Mouse (Mus musculus): ENCODE results near the gene Wasf2. TPM values are rescaled to one million over a fixed set of nuclear protein-coding genes. Genes with fewer than 3 reads are reported as not detected.

Wasf2 gene
- polyA plus RNA-seq, 1 experiment from 2014 or later = 63.6 TPM

- no peak for DNase-seq (ENCODE audit: low spot score)
- no peak overlapping the region for H3K27ac ChIP-seq (replicated peaks; ENCODE audit: low read depth, low read length)
- no peaks in the 10 kb centered on the region for H3K27me3 ChIP-seq (ENCODE audit: control insufficient read depth, insufficient read depth, low read length)
- peaks cover 31% of the 10 kb centered on the region for H3K4me1 ChIP-seq (ENCODE audit: control insufficient read depth, insufficient read depth, low read length)
- H3K4me3 ChIP-seq (ENCODE audit: low read depth, low read length) = no peak overlapping the region
- WGBS = 93% methylated on average over 5 of the region's 5 CpGs
- no peak for ATAC-seq (ENCODE audit: insufficient number of reproducible peaks, low FRiP score, low TSS enrichment, low read depth)
- H3K9ac ChIP-seq (ENCODE audit: low read length) = no peak overlapping the region
- no peak overlapping the region for H3K4me2 ChIP-seq (ENCODE audit: low read depth, severe bottlenecking)
- peaks cover 26% of the 10 kb centered on the region for H3K36me3 ChIP-seq (ENCODE audit: control insufficient read depth, insufficient read depth, low read length)
- H3K9me3 ChIP-seq (ENCODE audit: control insufficient read depth, low read length) = no peaks in the 10 kb centered on the region
Measured at GRCm38 (mm10) chr4:133186856-133187255, 56.6 kb downstream of the Wasf2 start.

- peaks cover 34% of the 10 kb centered on the region for H3K36me3 ChIP-seq (ENCODE audit: control insufficient read depth, insufficient read depth, low read length)
- H3K4me2 ChIP-seq (ENCODE audit: low read depth, severe bottlenecking) = no peak overlapping the region
- H3K27ac ChIP-seq (replicated peaks; ENCODE audit: low read depth, low read length) = no peak overlapping the region
- no peaks in the 10 kb centered on the region for H3K27me3 ChIP-seq (ENCODE audit: control insufficient read depth, insufficient read depth, low read length)
- H3K9ac ChIP-seq (ENCODE audit: low read length) = no peak overlapping the region
- no peak for ATAC-seq (ENCODE audit: insufficient number of reproducible peaks, low FRiP score, low TSS enrichment, low read depth)
- peaks cover 20% of the 10 kb centered on the region for H3K4me1 ChIP-seq (ENCODE audit: control insufficient read depth, insufficient read depth, low read length)
- DNase-seq (ENCODE audit: low spot score) = no peak
- no peak overlapping the region for H3K4me3 ChIP-seq (ENCODE audit: low read depth, low read length)
- WGBS = 62% methylated on average over 10 of the region's 10 CpGs
- H3K9me3 ChIP-seq (ENCODE audit: control insufficient read depth, low read length) = no peaks in the 10 kb centered on the region
Measured at GRCm38 (mm10) chr4:133189396-133189795, 59.1 kb downstream of the Wasf2 start.

- Histone ChIP-seq H3K4me3 (ENCODE audit: low read depth, low read length) (no peak overlapping the region), H3K9ac (ENCODE audit: low read length) (no peak overlapping the region), H3K4me1 (ENCODE audit: control insufficient read depth, insufficient read depth, low read length) (peaks cover 37% of the 10 kb centered on the region), H3K36me3 (ENCODE audit: control insufficient read depth, insufficient read depth, low read length) (peaks cover 20% of the 10 kb centered on the region), H3K4me2 (ENCODE audit: low read depth, severe bottlenecking) (no peak overlapping the region), H3K27ac (replicated peaks; ENCODE audit: low read depth, low read length) (no peak overlapping the region), H3K9me3 (ENCODE audit: control insufficient read depth, low read length) (no peaks in the 10 kb centered on the region), H3K27me3 (ENCODE audit: control insufficient read depth, insufficient read depth, low read length) (no peaks in the 10 kb centered on the region)
- WGBS = 89% methylated on average over 11 of the region's 11 CpGs
- no peak for DNase-seq (ENCODE audit: low spot score)
- no peak for ATAC-seq (ENCODE audit: insufficient number of reproducible peaks, low FRiP score, low TSS enrichment, low read depth)
Measured at GRCm38 (mm10) chr4:133194482-133194881, 64.2 kb downstream of the Wasf2 start.

- H3K36me3 ChIP-seq (ENCODE audit: control insufficient read depth, insufficient read depth, low read length) = peaks cover 20% of the 10 kb centered on the region
- no peak overlapping the region for H3K4me3 ChIP-seq (ENCODE audit: low read depth, low read length)
- H3K4me1 ChIP-seq (ENCODE audit: control insufficient read depth, insufficient read depth, low read length) = peaks cover 42% of the 10 kb centered on the region
- no peaks in the 10 kb centered on the region for H3K27me3 ChIP-seq (ENCODE audit: control insufficient read depth, insufficient read depth, low read length)
- DNase-seq (ENCODE audit: low spot score) (no peak), ATAC-seq (ENCODE audit: insufficient number of reproducible peaks, low FRiP score, low TSS enrichment, low read depth) (no peak)
- H3K9me3 ChIP-seq (ENCODE audit: control insufficient read depth, low read length) = no peaks in the 10 kb centered on the region
- H3K4me2 ChIP-seq (ENCODE audit: low read depth, severe bottlenecking) = no peak overlapping the region
- no peak overlapping the region for H3K9ac ChIP-seq (ENCODE audit: low read length)
- WGBS = 80% methylated on average over 4 of the region's 4 CpGs
- no peak overlapping the region for H3K27ac ChIP-seq (replicated peaks; ENCODE audit: low read depth, low read length)
Measured at GRCm38 (mm10) chr4:133195014-133195413, 64.7 kb downstream of the Wasf2 start.

- no peak for ATAC-seq (ENCODE audit: insufficient number of reproducible peaks, low FRiP score, low TSS enrichment, low read depth)
- no peaks in the 10 kb centered on the region for H3K27me3 ChIP-seq (ENCODE audit: control insufficient read depth, insufficient read depth, low read length)
- no peaks in the 10 kb centered on the region for H3K9me3 ChIP-seq (ENCODE audit: control insufficient read depth, low read length)
- DNase-seq (ENCODE audit: low spot score) = no peak
- H3K4me3 ChIP-seq (ENCODE audit: low read depth, low read length) = no peak overlapping the region
- peaks cover 51% of the 10 kb centered on the region for H3K4me1 ChIP-seq (ENCODE audit: control insufficient read depth, insufficient read depth, low read length)
- peaks cover 13% of the 10 kb centered on the region for H3K36me3 ChIP-seq (ENCODE audit: control insufficient read depth, insufficient read depth, low read length)
- H3K27ac ChIP-seq (replicated peaks; ENCODE audit: low read depth, low read length) = peak overlapping the region; percentile 92
- WGBS = 89% methylated on average over 2 of the region's 2 CpGs
- H3K9ac ChIP-seq (ENCODE audit: low read length) = peak overlapping the region; percentile 40; the same call in 1 of the 2 replicates
- no peak overlapping the region for H3K4me2 ChIP-seq (ENCODE audit: low read depth, severe bottlenecking)
Measured at GRCm38 (mm10) chr4:133196136-133196535, 65.8 kb downstream of the Wasf2 start.

- H3K9ac ChIP-seq (ENCODE audit: low read length) = peak overlapping the region; percentile 45
- DNase-seq (ENCODE audit: low spot score) (no peak), ATAC-seq (ENCODE audit: insufficient number of reproducible peaks, low FRiP score, low TSS enrichment, low read depth) (no peak)
- 18% methylated on average over 7 of the region's 7 CpGs for WGBS
- H3K4me2 ChIP-seq (ENCODE audit: low read depth, severe bottlenecking) = peak overlapping the region; percentile 22; the same call in 1 of the 2 replicates
- peak overlapping the region; percentile 92 for H3K27ac ChIP-seq (replicated peaks; ENCODE audit: low read depth, low read length)
- no peak overlapping the region for H3K4me3 ChIP-seq (ENCODE audit: low read depth, low read length)
- peaks cover 10% of the 10 kb centered on the region for H3K36me3 ChIP-seq (ENCODE audit: control insufficient read depth, insufficient read depth, low read length)
- no peaks in the 10 kb centered on the region for H3K27me3 ChIP-seq (ENCODE audit: control insufficient read depth, insufficient read depth, low read length)
- H3K4me1 ChIP-seq (ENCODE audit: control insufficient read depth, insufficient read depth, low read length) = peaks cover 54% of the 10 kb centered on the region
- H3K9me3 ChIP-seq (ENCODE audit: control insufficient read depth, low read length) = no peaks in the 10 kb centered on the region
Measured at GRCm38 (mm10) chr4:133196852-133197251, 66.5 kb downstream of the Wasf2 start.

GRCm38 (mm10) chr4:133197355-133197754 is 67.0 kb downstream of the Wasf2 start:
- H3K27ac ChIP-seq (replicated peaks; ENCODE audit: low read depth, low read length) = peak overlapping the region; percentile 92
- peak overlapping the region; percentile 22 for H3K4me2 ChIP-seq (ENCODE audit: low read depth, severe bottlenecking)
- peak overlapping the region; percentile 45 for H3K9ac ChIP-seq (ENCODE audit: low read length)
- H3K36me3 ChIP-seq (ENCODE audit: control insufficient read depth, insufficient read depth, low read length) = peaks cover 10% of the 10 kb centered on the region
- DNase-seq (ENCODE audit: low spot score) (peak; percentile 53), ATAC-seq (ENCODE audit: insufficient number of reproducible peaks, low FRiP score, low TSS enrichment, low read depth) (no peak)
- peaks cover 54% of the 10 kb centered on the region for H3K4me1 ChIP-seq (ENCODE audit: control insufficient read depth, insufficient read depth, low read length)
- H3K4me3 ChIP-seq (ENCODE audit: low read depth, low read length) = no peak overlapping the region
- H3K27me3 ChIP-seq (ENCODE audit: control insufficient read depth, insufficient read depth, low read length) = no peaks in the 10 kb centered on the region
- H3K9me3 ChIP-seq (ENCODE audit: control insufficient read depth, low read length) = no peaks in the 10 kb centered on the region
- 6% methylated on average over 5 of the region's 5 CpGs for WGBS

GRCm38 (mm10) chr4:133197801-133198286 is 67.5 kb downstream of the Wasf2 start:
- Histone ChIP-seq H3K27ac (replicated peaks; ENCODE audit: low read depth, low read length) (peak overlapping the region; percentile 92), H3K36me3 (ENCODE audit: control insufficient read depth, insufficient read depth, low read length) (peaks cover 9% of the 10 kb centered on the region), H3K4me2 (ENCODE audit: low read depth, severe bottlenecking) (peak overlapping the region; percentile 20), H3K9me3 (ENCODE audit: control insufficient read depth, low read length) (no peaks in the 10 kb centered on the region), H3K4me3 (ENCODE audit: low read depth, low read length) (no peak overlapping the region), H3K9ac (ENCODE audit: low read length) (no peak overlapping the region), H3K27me3 (ENCODE audit: control insufficient read depth, insufficient read depth, low read length) (no peaks in the 10 kb centered on the region), H3K4me1 (ENCODE audit: control insufficient read depth, insufficient read depth, low read length) (peaks cover 54% of the 10 kb centered on the region)
- peak; percentile 66 for DNase-seq (ENCODE audit: low spot score)
- 0 out of 2 replicates have a peak, but pooled peaks have one; percentile 28 for ATAC-seq (ENCODE audit: insufficient number of reproducible peaks, low FRiP score, low TSS enrichment, low read depth)
- WGBS = 8% methylated on average over 13 of the region's 13 CpGs
